Mouse (Mus musculus): ENCODE data around the gene Zp2. TPM values are rescaled to one million over a fixed set of nuclear protein-coding genes. Genes with fewer than 3 reads are reported as not detected.

The Zp2 gene
- total and polyA plus RNA-seq, 2 experiments from 2014 or later = 0.15 to 0.31 TPM

DNA sequence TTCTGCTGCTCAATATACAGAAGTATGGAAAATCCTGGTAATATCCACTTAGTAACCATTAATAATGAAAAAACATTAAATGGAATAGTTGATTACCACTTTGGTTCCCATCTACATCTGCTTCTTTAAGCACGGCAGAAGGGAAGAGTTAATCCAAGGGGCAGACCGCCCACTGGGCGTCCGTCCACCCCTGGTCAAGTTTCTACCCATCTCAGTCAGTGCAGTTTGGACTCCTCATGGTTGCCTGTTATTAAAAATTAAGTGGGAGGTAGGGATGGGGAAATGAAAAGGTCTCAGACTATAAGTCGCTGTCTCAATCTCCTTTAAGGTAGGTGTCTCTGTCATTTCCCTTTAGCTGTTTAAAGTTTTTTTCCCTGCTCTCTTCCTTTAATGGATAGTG, 43.9 kb upstream of the Zp2 start:
- TF ChIP-seq CTCF (IDR thresholded peaks at IDR 0.05; ENCODE audit: low read depth) (no peak), EP300 (IDR thresholded peaks at IDR 0.05; ENCODE audit: low read depth) (no peak)
- Histone ChIP-seq H3K4me2 (ENCODE audit: low read depth, low read length) (no peak overlapping the region), H3K4me3 (ENCODE audit: low read depth, low read length) (no peak overlapping the region), H3K27me3 (ENCODE audit: control insufficient read depth, insufficient read depth, low read length) (no peaks in the 10 kb centered on the region), H3K27ac (ENCODE audit: low read depth) (no peak overlapping the region), H3K4me1 (ENCODE audit: control insufficient read depth, insufficient read depth) (no peaks in the 10 kb centered on the region; the same call in 1 of the 2 replicates), H3K9ac (replicated peaks; ENCODE audit: low read depth, low read length) (no peak overlapping the region), H3K9me3 (replicated peaks; ENCODE audit: control insufficient read depth, low read length) (no peaks in the 10 kb centered on the region), H3K36me3 (replicated peaks; ENCODE audit: control insufficient read depth, insufficient read depth, low read length) (no peaks in the 10 kb centered on the region)
- no peak for DNase-seq (ENCODE audit: low spot score)
- ATAC-seq (ENCODE audit: insufficient read depth, low read depth) = no peak
- WGBS = 81% methylated on average over 5 of the region's 5 CpGs

DNA sequence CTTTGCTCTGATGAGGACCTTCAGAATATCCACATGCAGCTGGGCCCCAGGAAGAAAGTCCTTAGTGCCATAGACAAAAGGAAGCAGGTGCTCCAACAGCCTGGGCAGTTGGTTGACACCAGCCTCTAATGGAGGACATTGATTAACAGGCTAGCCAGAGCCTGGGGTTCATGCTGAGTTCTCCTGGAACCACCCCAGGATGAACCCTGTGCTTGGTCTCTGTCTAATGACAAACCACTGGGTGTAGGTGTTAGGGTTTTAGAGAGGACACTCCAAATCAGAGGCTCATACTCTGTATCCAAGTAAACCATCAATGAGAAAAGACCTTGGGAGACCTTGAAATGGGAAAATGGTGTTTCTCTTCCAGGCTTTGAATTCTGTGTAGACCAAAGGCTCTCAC, 37.8 kb upstream of the Zp2 start:
- Histone ChIP-seq H3K36me3 (replicated peaks; ENCODE audit: control insufficient read depth, insufficient read depth, low read length) (no peaks in the 10 kb centered on the region), H3K4me1 (ENCODE audit: control insufficient read depth, insufficient read depth) (no peaks in the 10 kb centered on the region), H3K9me3 (replicated peaks; ENCODE audit: control insufficient read depth, low read length) (no peaks in the 10 kb centered on the region), H3K27me3 (ENCODE audit: control insufficient read depth, insufficient read depth, low read length) (no peaks in the 10 kb centered on the region), H3K4me2 (ENCODE audit: low read depth, low read length) (no peak overlapping the region), H3K27ac (ENCODE audit: low read depth) (no peak overlapping the region), H3K9ac (replicated peaks; ENCODE audit: low read depth, low read length) (no peak overlapping the region), H3K4me3 (ENCODE audit: low read depth, low read length) (no peak overlapping the region)
- TF ChIP-seq CTCF (IDR thresholded peaks at IDR 0.05; ENCODE audit: low read depth) = no peak
- no peak for TF ChIP-seq EP300 (IDR thresholded peaks at IDR 0.05; ENCODE audit: low read depth)
- DNase-seq (ENCODE audit: low spot score) (no peak), ATAC-seq (ENCODE audit: insufficient read depth, low read depth) (no peak)

DNA sequence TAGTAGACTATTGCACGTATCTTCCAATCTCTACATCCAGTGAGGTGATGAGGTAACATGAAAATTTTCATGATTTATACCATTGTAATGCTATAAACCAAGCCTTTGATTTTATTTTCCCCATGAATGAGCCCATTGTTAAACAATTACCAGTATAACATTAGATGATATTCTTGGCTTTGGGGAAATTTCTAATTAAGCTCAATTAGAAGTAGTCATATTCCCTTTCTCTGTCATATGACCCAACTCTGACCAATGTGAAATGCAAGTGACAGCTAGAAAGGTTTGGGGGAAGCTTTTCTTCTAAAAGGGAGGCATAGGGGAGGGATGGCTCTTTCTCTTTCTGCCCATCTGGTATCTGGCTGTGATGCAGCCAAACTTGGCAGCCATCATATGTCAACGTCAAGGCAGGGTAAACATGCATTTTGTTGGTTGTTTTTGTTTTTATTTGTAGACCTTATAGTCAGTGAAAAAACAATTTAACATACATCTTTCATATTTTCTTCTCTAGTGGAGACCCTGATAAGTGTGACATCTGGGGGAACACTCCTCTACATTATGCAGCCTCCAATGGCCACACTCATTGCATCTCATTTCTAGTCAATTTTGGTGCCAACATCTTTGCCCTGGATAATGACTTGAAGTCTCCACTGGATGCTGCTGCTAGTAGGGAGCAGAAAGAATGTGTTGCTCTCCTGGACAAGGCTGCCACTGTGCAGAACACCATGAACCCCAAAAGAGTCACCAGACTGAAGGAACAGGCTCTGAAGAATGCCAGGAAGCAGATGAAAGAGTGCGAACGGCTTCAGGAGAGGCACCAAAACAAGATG, 36.5 kb upstream of the Zp2 start:
- DNase-seq (ENCODE audit: low spot score) = no peak
- Histone ChIP-seq H3K9me3 (replicated peaks; ENCODE audit: control insufficient read depth, low read length) (no peaks in the 10 kb centered on the region), H3K4me1 (ENCODE audit: control insufficient read depth, insufficient read depth) (no peaks in the 10 kb centered on the region), H3K27me3 (ENCODE audit: control insufficient read depth, insufficient read depth, low read length) (no peaks in the 10 kb centered on the region), H3K9ac (replicated peaks; ENCODE audit: low read depth, low read length) (no peak overlapping the region), H3K27ac (ENCODE audit: low read depth) (no peak overlapping the region), H3K4me3 (ENCODE audit: low read depth, low read length) (no peak overlapping the region), H3K4me2 (ENCODE audit: low read depth, low read length) (no peak overlapping the region), H3K36me3 (replicated peaks; ENCODE audit: control insufficient read depth, insufficient read depth, low read length) (no peaks in the 10 kb centered on the region)
- TF ChIP-seq EP300 (IDR thresholded peaks at IDR 0.05; ENCODE audit: low read depth) (no peak), CTCF (IDR thresholded peaks at IDR 0.05; ENCODE audit: low read depth) (no peak)
- no peak for ATAC-seq (ENCODE audit: insufficient read depth, low read depth)
- 87% methylated on average over 4 of the region's 4 CpGs for WGBS

DNA sequence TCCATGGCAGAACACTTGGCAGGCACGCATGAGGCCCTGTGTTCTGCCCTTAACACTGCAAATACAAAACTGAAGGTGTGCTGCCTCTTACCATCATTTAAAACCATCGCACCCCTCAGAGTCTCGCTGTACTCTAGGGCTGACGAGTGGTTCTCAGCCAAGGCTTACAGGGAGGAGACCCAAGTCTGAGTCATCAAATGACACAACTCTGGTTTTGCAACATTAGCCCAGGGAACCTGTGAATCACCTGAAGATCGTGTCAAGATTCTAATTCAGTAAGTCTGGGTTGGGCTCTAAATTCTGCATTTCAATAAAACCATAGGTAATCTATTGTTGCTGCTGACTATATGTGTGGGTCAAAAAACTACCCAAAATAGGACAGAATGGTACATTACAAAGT, 35.5 kb upstream of the Zp2 start:
- Histone ChIP-seq H3K27ac (ENCODE audit: low read depth) (no peak overlapping the region), H3K9ac (replicated peaks; ENCODE audit: low read depth, low read length) (no peak overlapping the region), H3K4me2 (ENCODE audit: low read depth, low read length) (no peak overlapping the region), H3K27me3 (ENCODE audit: control insufficient read depth, insufficient read depth, low read length) (no peaks in the 10 kb centered on the region), H3K9me3 (replicated peaks; ENCODE audit: control insufficient read depth, low read length) (no peaks in the 10 kb centered on the region), H3K4me1 (ENCODE audit: control insufficient read depth, insufficient read depth) (no peaks in the 10 kb centered on the region), H3K36me3 (replicated peaks; ENCODE audit: control insufficient read depth, insufficient read depth, low read length) (no peaks in the 10 kb centered on the region), H3K4me3 (ENCODE audit: low read depth, low read length) (no peak overlapping the region)
- WGBS = 71% methylated on average over 5 of the region's 5 CpGs
- ATAC-seq (ENCODE audit: insufficient read depth, low read depth) (no peak), DNase-seq (ENCODE audit: low spot score) (no peak)
- TF ChIP-seq CTCF (IDR thresholded peaks at IDR 0.05; ENCODE audit: low read depth) (no peak), EP300 (IDR thresholded peaks at IDR 0.05; ENCODE audit: low read depth) (no peak)

DNA sequence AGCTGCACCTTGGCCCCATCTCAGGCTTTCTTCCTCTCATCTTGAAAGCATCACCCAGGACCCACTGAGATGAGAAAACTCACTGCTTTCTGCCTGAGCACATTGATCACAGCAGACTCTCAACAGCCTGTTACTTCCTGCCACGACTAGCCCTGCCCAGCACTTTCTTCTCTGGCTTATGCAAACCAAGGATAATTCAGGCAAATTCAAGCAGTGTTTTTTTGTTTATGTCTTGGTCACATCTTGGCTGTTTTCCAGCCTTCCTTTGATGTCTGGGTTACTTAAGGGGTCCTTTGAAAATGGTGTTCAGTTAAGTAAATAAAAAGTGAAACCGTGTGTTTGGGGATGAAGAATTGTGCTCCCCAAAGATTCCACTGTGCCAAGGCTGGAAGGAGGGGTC, 33.8 kb upstream of the Zp2 start:
- no peak overlapping the region for H3K9ac ChIP-seq (replicated peaks; ENCODE audit: low read depth, low read length)
- no peaks in the 10 kb centered on the region for H3K4me1 ChIP-seq (ENCODE audit: control insufficient read depth, insufficient read depth)
- no peak overlapping the region for H3K4me3 ChIP-seq (ENCODE audit: low read depth, low read length)
- no peak for ATAC-seq (ENCODE audit: insufficient read depth, low read depth)
- H3K9me3 ChIP-seq (replicated peaks; ENCODE audit: control insufficient read depth, low read length) = no peaks in the 10 kb centered on the region
- H3K4me2 ChIP-seq (ENCODE audit: low read depth, low read length) = no peak overlapping the region
- WGBS = 14% methylated on average over 2 of the region's 2 CpGs
- H3K27ac ChIP-seq (ENCODE audit: low read depth) = no peak overlapping the region
- TF ChIP-seq EP300 (IDR thresholded peaks at IDR 0.05; ENCODE audit: low read depth) = no peak
- H3K27me3 ChIP-seq (ENCODE audit: control insufficient read depth, insufficient read depth, low read length) = no peaks in the 10 kb centered on the region
- H3K36me3 ChIP-seq (replicated peaks; ENCODE audit: control insufficient read depth, insufficient read depth, low read length) = no peaks in the 10 kb centered on the region
- DNase-seq (ENCODE audit: low spot score) = no peak

DNA sequence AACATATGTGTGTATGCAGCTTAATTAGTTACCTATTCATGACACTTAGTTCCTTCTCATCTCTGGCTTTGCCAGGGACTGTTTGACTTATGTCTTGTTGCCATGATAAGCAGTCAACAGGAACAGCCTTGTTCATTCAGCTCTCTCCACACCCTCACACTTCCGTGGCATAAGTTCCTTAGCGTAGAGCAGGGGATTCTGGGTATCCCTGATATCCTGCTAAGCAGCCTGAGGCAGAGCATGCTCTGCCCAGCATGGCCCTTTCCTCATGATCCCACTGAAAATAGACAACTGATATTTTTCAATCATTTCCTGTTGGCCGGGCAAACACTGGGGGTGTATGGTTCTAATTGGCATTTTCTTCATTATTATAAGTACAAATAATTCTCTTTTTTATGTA, 32.5 kb upstream of the Zp2 start:
- H3K9me3 ChIP-seq (replicated peaks; ENCODE audit: control insufficient read depth, low read length) = no peaks in the 10 kb centered on the region
- no peaks in the 10 kb centered on the region for H3K4me1 ChIP-seq (ENCODE audit: control insufficient read depth, insufficient read depth)
- H3K4me3 ChIP-seq (ENCODE audit: low read depth, low read length) = no peak overlapping the region
- DNase-seq (ENCODE audit: low spot score) (no peak), ATAC-seq (ENCODE audit: insufficient read depth, low read depth) (no peak)
- TF ChIP-seq CTCF (IDR thresholded peaks at IDR 0.05; ENCODE audit: low read depth) = no peak
- no peak for TF ChIP-seq EP300 (IDR thresholded peaks at IDR 0.05; ENCODE audit: low read depth)
- no peak overlapping the region for H3K27ac ChIP-seq (ENCODE audit: low read depth)
- no peaks in the 10 kb centered on the region for H3K36me3 ChIP-seq (replicated peaks; ENCODE audit: control insufficient read depth, insufficient read depth, low read length)
- H3K9ac ChIP-seq (replicated peaks; ENCODE audit: low read depth, low read length) = no peak overlapping the region
- no peaks in the 10 kb centered on the region for H3K27me3 ChIP-seq (ENCODE audit: control insufficient read depth, insufficient read depth, low read length)
- 57% methylated on average over 3 of the region's 3 CpGs for WGBS
- H3K4me2 ChIP-seq (ENCODE audit: low read depth, low read length) = no peak overlapping the region

All from heart, postnatal 0 days (tissue).